8 mouse cellular contexts compared by ENCODE assay signal in genomic region chr11:116493795-116494252, GRCm38 (mm10). TPM values are rescaled to one million over a fixed set of nuclear protein-coding genes. Genes with fewer than 3 reads are reported as not detected.
A peak's percentile ranks its signal among the peaks of the same experiment; 100 is the strongest.
DNase-seq lines count a peak whose midpoint lies in the region; ATAC-seq and TF ChIP-seq lines count a peak whose summit lies in the region.

Gene Prpsap1, minus strand, starts transcription at chr11:116494202.

- 0 out of 2 replicates have a peak within 1 kb of the TSS, but pooled peaks have one; percentile 27 for H3K9ac ChIP-seq in embryonic facial prominence, embryonic 13.5 days
- H3K9ac ChIP-seq in heart, embryonic 13.5 days = 0 out of 2 replicates have a peak within 1 kb of the TSS, but pooled peaks have one; percentile 2
- no peak within 1 kb of the TSS for H3K9ac ChIP-seq in neural tube, embryonic 12.5 days

- 21% methylated on average over 4 of the region's 4 CpGs for WGBS in embryonic facial prominence, embryonic 13.5 days
- WGBS in heart, embryonic 13.5 days = 26% methylated on average over 4 of the region's 4 CpGs
- 25% methylated on average over 4 of the region's 4 CpGs for WGBS in neural tube, embryonic 12.5 days

- no peaks in the 10 kb centered on the region for H3K9me3 ChIP-seq in embryonic facial prominence, embryonic 13.5 days
- H3K9me3 ChIP-seq in heart, embryonic 13.5 days = peaks cover 4% of the 10 kb centered on the region; the same call in 1 of the 2 replicates
- no peaks in the 10 kb centered on the region for H3K9me3 ChIP-seq in neural tube, embryonic 12.5 days

- H3K27me3 ChIP-seq in Patski = no peaks in the 10 kb centered on the region
- H3K27me3 ChIP-seq in embryonic facial prominence, embryonic 13.5 days = no peaks in the 10 kb centered on the region
- no peaks in the 10 kb centered on the region for H3K27me3 ChIP-seq in heart, embryonic 13.5 days (replicated peaks)
- H3K27me3 ChIP-seq in neural tube, embryonic 12.5 days (replicated peaks) = no peaks in the 10 kb centered on the region

- no peak within 1 kb of the TSS for H3K4me3 ChIP-seq in embryonic facial prominence, embryonic 13.5 days
- H3K4me3 ChIP-seq in heart, embryonic 13.5 days = no peak within 1 kb of the TSS
- H3K4me3 ChIP-seq in neural tube, embryonic 12.5 days = no peak within 1 kb of the TSS

- in situ Hi-C loops in Patski (cut with MboI; ENCODE audit: low pct_unique_long_range_greater_than_20kb) = loop anchor here (5.0 kb wide), 1 partner anchor 38 kb away; the partner anchor contains the start of gene Sphk1

- no peak for ATAC-seq in Patski
- no peak for ATAC-seq in embryonic facial prominence, embryonic 13.5 days (ENCODE audit: insufficient number of reproducible peaks, insufficient read depth, low FRiP score, low TSS enrichment, low read depth)
- no peak for ATAC-seq in heart, embryonic 13.5 days (ENCODE audit: extremely low read depth, insufficient number of reproducible peaks, low FRiP score, low TSS enrichment)
- ATAC-seq in neural tube, embryonic 12.5 days (ENCODE audit: low FRiP score, low read depth) = no peak

- H3K27ac ChIP-seq in embryonic facial prominence, embryonic 13.5 days = no peak within 1 kb of the TSS
- H3K27ac ChIP-seq in heart, embryonic 13.5 days (replicated peaks) = peak within 1 kb of the TSS; percentile 77
- H3K27ac ChIP-seq in neural tube, embryonic 12.5 days = no peak within 1 kb of the TSS

- H3K4me1 ChIP-seq in embryonic facial prominence, embryonic 13.5 days = peaks cover 17% of the 10 kb centered on the region
- H3K4me1 ChIP-seq in heart, embryonic 13.5 days = peaks cover 29% of the 10 kb centered on the region
- H3K4me1 ChIP-seq in neural tube, embryonic 12.5 days = peaks cover 12% of the 10 kb centered on the region

- H3K36me3 ChIP-seq in embryonic facial prominence, embryonic 13.5 days = no peaks in the 10 kb centered on the region
- H3K36me3 ChIP-seq in heart, embryonic 13.5 days = no peaks in the 10 kb centered on the region
- H3K36me3 ChIP-seq in neural tube, embryonic 12.5 days = no peaks in the 10 kb centered on the region

- TF ChIP-seq CTCF in Patski (IDR thresholded peaks at IDR 0.05) = peak; percentile 84

- CTCF ChIA-PET in Patski (lab: Charles Lee) = interaction anchor here (0.8 to 1.5 kb wide), 4 partner anchors 12 to 85 kb away, joined by 3 to 5 read pairs (median 3); no protein-coding TSS in a partner anchor

- H3K4me2 ChIP-seq in embryonic facial prominence, embryonic 13.5 days = no peak within 1 kb of the TSS
- no peak within 1 kb of the TSS for H3K4me2 ChIP-seq in heart, embryonic 13.5 days
- H3K4me2 ChIP-seq in neural tube, embryonic 12.5 days (replicated peaks) = peak within 1 kb of the TSS; percentile 16; the same call in 1 of the 2 replicates

- peak; percentile 71 to 77 for DNase-seq in B cell, adult 2 months
- no peak for DNase-seq in Patski (ENCODE audit: low read depth, low spot score)
- DNase-seq in kidney, postnatal 14 days = peak; percentile 63
- peak; percentile 56 to 67 for DNase-seq in lung, adult 18-20 months
- peak; percentile 33 to 49 for DNase-seq in thymus, postnatal 36 days

- POLR2A ChIA-PET in Patski (lab: Charles Lee) = no interaction called here

RNA-seq across cellular contexts. Expression of gene Prpsap1, which starts in this region (rescaled TPM):
- polyA plus RNA-seq in Patski (2021) = 104 TPM
- 186 and 193 TPM in 2 replicates for polyA plus RNA-seq in embryonic facial prominence, embryonic 13.5 days (2015; fragmentation: Nextera tagmentation; extraction: Ambion mirVana)
- polyA plus RNA-seq in heart, embryonic 13.5 days (2015; fragmentation: Nextera tagmentation; extraction: Ambion mirVana) = 90.2 and 102 TPM in 2 replicates
- 199 and 200 TPM in 2 replicates for polyA plus RNA-seq in neural tube, embryonic 12.5 days (2016; fragmentation: Nextera tagmentation; extraction: Ambion mirVana)
